Mouse (Mus musculus): ENCODE results near the gene Ppfibp1.
A peak's percentile ranks its signal among the peaks of the same experiment; 100 is the strongest.

Ppfibp1 gene

DNA sequence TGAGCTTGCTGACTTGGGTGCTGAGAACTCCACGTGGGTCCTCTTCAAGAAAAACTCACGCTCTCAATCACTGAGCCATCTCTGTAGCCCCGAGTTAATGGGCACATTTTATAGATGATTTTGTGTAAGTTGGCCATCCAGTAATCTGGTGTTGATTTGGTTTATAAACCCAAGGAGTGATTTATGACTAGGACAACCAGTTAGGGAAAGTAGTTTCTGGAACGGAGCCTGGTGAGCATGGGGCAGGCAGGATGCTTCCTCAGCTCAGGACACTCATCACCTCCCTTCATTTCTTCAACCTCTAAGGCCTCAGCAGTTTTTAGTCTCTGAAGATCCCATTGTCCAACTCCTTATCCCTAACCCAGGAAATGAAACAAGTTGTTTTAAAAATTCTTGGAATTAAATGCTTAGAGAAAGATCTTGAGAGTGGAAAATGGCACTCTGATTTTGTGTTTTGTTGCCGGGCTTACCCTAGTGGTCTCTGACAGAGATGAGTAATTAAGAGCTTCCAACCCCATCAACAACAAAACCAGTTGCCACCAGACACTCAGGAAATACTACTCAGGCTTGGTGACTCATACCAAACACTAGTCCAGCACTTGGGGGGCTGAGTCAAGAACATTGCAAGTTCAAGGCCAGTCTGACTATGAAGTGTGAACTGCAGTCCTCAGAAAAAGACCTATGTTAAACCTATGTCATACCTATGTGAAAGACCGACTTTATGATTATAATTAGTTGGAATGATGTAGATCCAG is 75.3 kb downstream of the Ppfibp1 start:
- DNase-seq: no peak

DNA sequence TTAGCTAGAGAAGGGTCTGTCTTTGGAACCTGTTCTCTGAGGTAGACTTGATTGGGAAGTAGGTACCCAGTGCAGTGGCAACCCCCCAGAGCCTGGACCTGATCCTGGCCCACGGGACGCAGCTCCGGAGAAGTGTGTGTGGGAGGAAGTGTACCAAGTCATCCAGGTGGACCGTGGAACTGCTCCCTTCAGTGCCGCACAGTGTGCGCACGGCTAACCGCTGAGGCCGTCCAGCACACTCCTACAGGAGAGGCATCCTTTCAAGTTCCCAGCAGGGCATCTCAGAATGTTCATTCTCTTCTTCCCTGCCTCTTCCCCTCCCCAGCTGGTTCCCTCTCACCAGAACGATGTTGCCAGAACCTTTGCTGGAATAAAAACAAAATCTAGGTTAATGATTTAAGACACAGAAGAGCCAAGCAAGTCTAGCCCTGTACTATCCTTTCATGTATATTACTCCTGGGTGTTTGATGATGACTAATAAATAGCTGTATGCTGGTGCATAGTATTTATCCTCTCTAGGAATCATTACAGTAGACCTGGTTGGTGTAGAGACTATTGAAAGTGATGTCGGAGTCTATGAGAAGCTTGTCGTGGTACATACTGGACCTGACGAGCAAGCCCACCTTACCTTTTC is 77.0 kb downstream of the Ppfibp1 start:
- DNase-seq: no peak

DNA sequence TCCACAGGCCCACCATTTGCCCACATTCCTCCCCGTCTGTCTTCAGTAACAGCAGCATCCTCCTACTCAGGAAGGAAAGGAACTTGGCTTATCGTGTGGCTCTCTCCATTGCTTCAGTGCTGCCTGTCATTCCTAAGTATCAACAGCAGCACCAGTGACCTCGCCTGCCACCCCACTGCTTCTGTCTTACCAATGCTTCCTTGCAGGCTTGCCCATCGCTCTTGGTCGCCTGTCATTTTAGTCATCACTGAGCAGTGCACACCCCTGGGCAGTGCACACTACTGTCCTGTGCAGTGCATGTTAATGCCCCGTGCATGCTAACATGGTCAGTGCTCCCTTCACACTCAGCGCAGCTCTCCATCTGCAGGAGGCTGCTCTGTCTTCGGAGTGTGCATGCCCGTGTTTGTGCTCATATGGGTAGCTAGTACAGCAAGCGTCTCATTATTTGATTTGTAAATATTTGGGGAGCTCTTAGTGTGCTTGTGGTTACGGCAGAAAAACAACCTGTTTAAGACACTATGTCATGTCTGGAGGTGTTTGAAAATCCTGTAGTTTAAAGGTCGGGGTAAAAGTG is 78.2 kb downstream of the Ppfibp1 start:
- no peak for DNase-seq

DNA sequence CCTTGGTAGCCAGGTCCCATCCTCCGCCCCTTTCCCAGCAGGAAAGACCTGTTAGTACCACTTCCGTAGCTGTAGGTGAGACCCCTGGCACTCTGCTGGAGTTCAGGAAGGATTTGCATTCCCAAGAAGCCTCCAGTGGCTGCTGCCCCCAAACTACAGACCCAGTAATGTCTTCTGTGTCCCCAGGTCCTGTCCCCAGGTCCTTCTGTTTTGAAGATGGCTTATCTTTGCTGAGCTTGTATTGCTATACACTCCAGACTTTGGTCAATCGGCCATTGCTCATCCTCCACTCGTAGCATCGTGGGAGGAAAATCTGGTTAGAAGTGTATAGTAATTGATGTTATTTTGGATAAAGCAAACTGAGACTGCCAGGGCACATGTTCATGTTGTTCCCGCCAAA is 79.5 kb downstream of the Ppfibp1 start:
- DNase-seq: no peak

DNA sequence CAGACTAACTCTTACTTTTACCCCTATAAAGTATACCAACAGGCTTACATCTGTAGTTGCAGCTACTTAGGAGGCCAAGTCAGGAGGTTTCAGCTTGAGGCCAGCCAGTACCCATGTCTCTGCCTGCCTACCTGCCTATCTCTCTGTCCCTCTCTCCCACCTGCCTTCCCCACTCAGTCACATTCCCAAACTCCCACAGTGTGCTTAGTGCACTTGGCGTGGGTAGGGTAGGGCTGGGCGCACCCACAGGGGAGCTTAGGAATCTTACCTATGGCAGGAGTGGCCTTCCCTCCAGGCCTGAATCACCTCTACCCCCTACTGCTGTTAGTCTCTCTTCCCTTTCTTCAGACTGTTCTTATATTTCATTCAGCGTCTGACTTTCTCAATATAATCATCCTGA is 82.5 kb downstream of the Ppfibp1 start:
- no peak for DNase-seq

DNA sequence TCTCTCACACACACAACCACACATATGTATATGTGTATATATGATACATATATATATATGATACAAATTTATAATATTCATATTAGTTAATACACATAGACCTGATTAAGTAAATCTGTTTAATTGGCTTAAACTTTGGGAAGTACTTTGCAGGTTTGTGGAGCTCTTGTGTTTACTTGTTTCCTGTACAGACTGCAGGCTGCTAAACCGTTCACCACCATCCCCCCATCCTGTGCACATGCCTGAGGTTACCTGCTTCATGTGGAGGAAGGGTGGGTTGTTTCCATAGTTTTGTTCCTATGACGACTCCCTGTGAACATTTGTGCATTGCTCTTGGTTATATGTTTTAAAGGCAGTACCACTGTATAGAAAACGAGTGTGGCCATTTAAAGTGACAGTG is 83.1 kb downstream of the Ppfibp1 start:
- DNase-seq: no peak

DNA sequence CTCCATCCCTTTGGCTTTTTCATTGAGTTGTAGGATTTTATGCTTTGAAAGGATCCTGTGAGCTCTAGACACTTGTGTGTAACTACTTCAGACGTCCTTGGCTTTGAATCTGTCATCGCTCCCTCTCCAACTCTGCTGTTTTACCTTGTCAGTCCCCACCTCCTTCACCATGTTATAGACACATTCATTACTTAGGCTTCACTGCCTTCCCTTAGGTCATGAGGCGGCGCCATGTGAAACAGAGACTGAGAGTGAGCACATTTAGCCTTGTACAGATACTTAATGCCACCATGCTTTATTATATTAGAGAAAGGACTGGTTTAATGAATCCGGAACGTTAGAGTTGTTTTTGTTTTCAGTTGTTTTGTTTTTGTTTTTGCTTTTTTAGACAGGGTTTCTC is 83.7 kb downstream of the Ppfibp1 start:
- no peak for DNase-seq

DNA sequence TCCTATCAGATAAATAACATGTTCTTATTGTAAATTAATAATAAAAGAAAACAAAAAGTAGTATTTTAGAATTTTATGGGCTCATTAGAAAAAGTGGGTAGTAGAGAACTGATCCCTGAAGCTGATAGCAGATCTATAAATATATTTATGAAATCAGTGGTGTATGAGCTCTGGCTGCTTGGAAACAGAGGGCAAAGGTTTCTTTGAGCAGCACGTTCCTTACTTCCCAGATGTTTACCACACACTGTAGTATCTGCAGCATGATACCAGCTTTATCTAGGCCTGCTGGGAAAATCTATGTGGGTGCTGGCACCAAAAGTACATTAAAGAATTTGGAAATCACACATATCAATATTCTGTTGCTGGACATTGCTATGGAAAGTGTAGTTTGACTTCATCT is 84.5 kb downstream of the Ppfibp1 start:
- no peak for DNase-seq

DNA sequence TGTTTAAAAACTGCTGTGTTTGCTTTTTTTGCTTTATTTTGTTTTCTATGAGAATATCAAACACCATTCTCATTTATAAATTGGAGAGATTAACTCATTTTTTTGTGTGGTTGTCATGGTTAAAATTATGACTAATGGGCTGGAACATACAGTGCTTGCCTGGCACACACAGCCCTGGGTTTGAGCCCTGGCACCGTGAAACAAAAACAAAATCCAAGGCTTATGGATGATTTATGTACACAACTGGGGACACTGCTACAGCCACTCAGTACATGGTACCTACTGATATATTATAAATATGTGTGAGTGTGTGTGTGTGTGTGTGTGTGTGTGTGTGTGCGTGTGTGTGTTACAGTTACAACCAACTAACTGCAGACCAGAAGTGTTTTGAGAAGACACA is 85.1 kb downstream of the Ppfibp1 start:
- no peak for DNase-seq

DNA sequence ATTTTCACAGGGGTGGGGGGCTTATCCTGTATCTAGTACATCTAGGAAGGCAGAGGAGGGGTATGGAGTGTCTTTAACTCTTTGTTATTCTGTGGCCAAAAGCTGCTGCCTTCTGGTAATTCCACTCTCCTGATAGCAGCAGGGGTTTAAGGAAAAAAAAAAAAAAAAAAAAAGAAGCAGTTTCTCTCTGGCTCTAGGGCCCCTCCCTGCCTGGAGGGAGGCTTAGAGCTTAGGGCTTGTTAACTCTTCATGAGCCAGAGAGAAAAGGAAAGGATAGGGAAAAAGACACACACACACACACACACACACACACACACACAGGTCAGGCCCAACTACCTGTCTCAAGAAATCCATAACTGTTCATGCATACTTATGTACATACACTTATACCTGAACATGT is 85.5 kb downstream of the Ppfibp1 start:
- DNase-seq: no peak

DNA sequence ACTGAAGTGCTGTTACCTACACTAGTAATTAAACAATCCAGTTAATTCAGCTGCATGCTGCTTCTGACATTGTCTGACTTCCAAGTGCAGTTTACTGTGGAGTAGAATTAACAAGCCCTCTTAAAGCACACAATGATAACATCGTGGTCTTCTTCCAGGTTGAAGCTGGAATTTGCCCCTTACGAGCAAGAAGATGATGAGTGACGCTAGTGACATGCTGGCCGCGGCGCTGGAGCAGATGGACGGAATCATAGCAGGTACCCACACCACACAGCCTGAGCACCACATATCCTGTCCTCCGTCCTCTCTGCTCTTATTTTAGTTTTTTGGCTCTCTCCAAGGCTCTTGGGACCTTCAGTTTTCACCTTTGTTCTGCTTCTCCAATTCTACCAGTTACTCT is 88.2 kb downstream of the Ppfibp1 start:
- DNase-seq: no peak

DNA sequence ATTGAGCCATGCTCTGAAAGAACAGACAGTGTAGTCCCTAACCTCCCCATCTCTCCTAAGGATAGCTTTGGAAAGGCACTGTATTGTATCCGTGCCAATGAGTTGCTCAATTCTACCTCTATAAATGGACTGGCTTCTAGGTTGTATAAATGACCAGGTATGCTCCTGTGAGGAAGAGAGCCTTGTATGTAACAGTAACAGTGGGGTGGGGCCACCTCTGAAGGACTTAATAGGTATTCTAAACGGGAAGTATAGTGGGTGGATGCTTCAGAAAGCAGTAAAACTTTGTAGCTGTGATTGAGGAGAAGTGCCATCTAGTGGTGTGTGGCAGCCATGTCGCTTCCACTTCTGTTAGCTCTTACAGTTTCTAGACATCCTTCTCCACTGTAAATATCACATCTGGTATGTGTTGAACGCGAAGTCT is 90.4 kb downstream of the Ppfibp1 start:
- no peak for DNase-seq

DNA sequence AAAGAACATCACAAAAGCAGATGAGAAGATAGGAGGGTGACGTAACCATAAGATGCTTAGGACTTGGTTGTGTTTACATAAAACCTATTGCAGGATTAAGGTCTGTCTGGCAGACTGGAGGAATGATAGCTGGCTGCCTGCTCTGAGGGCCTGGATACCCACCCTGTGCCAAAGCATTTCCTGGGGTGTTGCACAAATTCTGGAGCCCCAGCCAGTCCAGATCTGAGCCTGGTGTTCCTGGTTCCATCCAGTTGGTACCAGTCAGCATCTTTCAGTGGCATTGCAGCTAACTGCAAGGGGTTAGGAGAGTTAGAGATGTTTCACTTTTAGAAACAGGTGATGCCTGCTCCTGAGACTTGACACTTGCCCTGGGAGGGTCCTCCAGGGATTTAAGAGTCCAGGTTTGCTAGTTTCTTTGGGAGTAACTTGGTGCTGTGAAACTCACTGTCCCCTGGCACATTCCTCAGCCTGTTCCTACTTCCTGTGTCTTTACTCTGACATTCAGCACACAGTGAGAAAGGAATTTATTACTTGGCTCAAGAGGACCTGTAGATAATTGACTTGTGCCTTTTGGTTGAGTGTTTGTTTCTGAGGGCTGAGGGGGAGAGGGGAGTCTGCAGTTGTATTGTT is 90.9 kb downstream of the Ppfibp1 start:
- no peak for DNase-seq

DNA sequence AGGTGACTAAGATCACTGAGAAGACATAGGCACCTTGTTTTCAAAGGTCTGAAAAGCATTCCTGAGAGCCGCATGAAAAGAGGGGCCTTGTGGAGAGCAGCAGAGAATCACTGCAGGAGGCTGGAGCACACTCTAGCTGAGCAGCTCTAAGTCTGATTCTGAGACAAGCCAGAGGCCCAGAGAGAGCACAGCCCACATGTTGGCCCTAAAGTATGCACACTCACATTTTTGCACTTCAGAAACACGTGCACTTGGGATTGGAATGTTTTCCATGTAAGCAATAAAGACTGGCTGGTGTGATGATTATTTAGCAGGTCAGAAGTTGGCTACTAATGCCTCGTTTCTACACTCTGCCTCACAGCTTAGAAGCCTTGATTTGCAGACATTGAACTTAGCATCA is 91.7 kb downstream of the Ppfibp1 start:
- no peak for DNase-seq

DNA sequence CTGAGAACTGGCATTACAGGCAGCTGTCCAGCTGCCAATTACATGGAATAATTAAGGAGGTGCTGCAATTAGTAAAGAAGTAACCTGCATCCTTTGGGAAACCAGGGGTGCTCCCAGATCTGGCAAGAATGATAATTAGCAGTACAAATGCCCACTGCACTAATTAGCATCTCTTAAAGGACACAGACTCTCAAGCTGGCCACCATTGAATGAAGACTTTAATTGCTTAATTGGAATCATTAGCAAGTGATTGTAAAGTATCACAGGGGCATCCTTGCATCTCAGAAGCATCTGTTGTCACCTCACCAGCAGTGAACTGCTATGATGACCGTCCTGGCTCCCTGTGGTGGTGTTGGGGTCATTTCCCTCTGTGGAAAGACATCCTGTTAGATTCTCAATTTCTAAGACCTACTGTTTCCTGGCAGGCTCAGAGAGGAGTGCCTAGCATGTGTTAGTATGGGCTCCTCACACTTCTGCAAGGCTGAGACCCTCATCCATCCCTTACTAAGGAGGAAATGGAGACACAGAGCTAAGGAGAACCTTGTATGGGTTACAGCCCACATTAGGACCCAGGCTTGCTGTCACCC is 93.1 kb downstream of the Ppfibp1 start:
- DNase-seq: no peak

DNA sequence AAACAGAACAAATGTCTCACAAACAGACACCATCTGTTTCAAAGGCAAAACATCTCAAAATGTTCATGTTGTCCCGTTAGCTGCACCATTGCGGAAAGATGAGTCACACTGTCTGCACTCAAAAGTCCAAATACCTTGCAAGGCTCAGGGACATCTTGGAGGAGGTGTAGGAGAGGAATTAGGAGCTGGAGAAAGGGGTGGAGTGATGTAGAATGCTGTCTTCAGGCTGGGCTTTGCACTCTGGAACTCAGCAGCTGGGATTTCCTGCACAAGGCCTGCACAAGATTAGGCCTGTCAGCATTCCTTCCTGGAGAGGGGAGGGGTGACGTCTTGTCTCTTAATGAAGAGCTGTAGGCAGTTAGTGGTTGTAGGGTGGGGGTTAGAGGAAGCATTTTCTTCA is 96.3 kb downstream of the Ppfibp1 start:
- DNase-seq: no peak

DNA sequence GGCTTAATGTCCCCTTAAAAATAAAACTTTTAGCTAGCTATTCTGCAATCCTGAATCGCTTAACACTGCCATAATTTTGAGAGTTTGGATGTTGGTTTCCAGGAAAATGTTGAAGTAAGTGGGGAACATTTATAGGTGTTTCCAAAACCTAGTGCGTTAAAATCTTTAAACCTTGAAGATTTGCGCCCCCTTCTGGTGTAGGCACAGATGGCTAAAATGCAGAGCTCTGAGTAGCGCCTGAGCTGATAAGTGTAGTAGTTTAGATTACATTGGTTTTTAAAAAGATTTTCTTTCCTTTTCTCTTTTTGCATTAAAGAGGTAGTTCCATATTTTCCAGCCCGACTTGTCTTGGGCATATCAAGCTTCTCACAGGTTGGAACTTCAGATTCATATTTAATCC is 105.9 kb downstream of the Ppfibp1 start:
- peak; percentile 72 for DNase-seq

DNA sequence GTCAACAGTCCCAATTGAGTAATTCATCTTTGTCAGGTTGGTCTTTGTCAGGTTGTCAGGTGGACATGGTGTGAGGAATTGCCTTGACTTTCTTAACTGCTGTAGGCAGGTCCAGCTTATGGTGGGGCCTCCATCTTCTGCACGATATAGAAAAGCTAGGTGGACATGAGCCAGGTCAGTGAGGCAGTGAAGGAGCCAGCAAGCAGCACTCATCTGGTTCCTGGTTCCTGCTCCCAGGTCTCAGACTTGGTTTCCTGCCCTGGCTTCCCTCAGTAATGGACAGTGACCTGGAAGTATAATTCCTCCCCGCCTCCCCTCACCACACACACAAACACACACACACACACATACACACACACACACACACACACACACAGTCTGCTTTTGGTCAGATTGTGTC is 107.1 kb downstream of the Ppfibp1 start:
- no peak for DNase-seq

DNA sequence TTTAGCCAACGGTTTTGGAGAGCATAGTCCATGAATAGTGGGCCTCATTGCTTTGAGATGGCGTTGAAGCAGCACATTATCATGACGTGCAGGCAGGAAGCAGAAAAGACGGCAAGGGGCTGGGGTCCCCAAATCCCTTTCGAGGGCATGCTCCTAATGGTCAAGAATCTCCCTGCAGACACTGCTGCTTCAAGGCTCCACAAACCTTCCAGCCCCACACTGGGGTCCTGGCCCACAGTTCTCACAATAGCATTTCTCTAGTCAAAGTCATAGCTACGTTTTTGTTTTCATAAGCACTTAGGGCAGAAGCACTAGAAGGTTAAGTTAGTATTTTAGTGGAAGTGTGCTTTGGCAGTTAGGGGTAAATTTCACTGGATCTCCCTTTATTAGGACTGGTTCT is 107.6 kb downstream of the Ppfibp1 start:
- DNase-seq: no peak

DNA sequence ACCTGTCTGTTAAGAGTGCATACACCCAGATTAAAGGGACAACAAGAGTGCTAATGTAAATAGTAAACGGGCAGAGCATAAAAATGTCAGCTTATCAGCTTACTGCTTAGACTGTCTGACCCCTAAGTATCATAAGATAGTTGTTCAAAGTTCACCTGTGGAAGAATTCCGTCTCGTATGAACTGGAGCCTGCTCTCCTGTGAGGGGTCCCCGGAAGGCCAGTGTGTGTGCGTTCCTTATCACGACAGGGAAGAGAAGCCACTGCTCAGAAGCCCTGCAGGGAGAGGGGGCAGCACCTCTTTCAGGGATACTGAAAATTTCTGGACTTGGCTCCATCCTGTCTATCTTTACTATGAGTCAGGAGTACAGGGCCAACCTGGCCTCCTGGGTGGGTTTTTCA is 108.7 kb downstream of the Ppfibp1 start:
- DNase-seq: no peak

DNA sequence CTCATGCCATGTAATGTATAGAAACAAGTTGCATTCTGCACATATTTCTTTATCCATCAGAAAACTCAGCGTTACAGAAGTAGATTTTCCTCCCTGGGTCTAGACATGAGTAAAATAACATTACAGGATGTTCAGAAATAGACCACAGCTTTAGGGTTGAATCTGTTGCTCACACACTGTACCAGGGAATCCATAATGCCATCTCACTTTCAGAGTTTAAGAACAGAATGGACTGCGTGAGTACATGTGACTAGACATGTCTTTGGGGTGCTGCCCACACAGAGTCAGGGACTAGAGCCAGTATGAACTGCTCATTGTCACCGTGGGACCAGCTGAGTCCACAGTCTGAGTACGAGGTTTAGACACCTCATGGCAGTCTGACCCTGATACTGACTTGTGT is 110.4 kb downstream of the Ppfibp1 start:
- no peak for DNase-seq

DNA sequence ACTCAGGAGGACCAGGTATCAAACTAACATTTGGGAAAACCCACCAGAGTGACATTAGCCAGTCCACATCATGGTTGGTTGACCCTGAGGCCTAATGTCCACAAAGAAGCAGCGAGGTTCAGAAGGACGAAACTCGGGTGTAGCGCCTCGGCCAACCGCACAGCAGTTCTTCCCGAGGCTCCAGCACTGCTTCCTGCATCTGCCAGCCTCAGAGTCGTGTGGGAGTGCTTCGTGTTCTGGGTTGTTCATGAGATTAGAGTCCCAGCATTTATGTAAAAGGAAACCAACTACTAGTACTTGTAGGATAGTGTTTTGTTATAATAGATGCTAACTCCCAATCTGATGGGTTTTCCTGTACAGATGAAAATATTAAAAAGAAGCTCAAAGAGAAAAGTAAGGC is 111.0 kb downstream of the Ppfibp1 start:
- DNase-seq: no peak

DNA sequence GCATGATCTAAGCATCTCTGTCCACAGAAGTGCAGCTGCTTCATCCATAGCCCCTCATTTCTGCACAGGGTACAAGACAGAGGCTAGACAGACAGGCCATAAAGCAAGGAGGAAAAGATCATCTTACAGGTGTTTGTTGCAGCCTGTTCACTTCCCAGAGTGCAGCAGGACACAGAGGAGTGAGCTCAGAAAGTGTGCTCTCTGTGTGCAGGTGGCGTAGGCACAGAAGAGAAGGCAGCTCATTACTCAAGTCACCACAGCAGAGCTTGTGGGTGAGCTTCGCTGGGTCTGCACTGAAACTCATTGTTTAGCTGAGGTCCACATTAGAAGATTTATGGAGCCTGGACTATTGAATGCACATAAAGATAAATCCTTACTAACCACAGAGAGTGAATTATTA is 111.5 kb downstream of the Ppfibp1 start:
- no peak for DNase-seq

DNA sequence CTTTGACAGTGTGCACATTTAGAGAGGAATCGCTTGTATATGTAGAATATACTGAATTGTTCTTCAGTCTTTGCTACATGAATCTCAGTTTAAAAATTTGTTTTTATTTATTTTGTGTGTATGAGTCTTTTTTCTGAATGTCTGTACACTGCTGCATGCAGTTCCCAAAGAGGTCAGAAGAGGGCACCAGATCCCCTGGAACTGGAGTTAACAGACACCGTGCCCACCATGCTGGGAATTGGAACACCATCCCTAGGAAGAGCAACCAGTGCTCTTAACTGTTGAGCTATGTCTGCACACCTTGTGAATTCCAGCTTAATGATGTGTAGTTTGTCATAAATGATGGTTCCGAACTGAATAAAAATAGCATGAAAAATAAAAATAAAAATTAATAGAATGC is 119.9 kb downstream of the Ppfibp1 start:
- DNase-seq: peak; percentile 85
